Mouse (Mus musculus) limb, embryonic 14.5 days (tissue): Measurements from ENCODE around the gene 6430571L13Rik. TPM values are rescaled to one million over a fixed set of nuclear protein-coding genes. Genes with fewer than 3 reads are reported as not detected.

Experiments used
- ATAC-seq: fragments of 200-750 bp; cut with Nextera tagmentation; 2 replicates; pipeline ENCODE4 v1.8.0; 2017; ENCODE audit warnings: low read depth, moderate number of reproducible peaks, moderate TSS enrichment; ENCODE audit not compliant: low FRiP score
- DNase-seq: peaks from one replicate; pipeline ENCODE4 v3.0.0-alpha.2; 2015; ENCODE audit warnings: low spot score
- H3K27ac ChIP-seq: fragments of 300-500 bp; sonication (generic); replicated peaks from 2 replicates; pipeline ENCODE4 v1.5.1; 2014; ENCODE audit warnings: low read depth, mild to moderate bottlenecking, low read length, moderate library complexity, mixed read lengths
- H3K27me3 ChIP-seq: fragments of 300-500 bp; sonication (generic); 2 replicates; pipeline ENCODE4 v1.6.1; 2014; ENCODE audit warnings: low read length, mixed read lengths; ENCODE audit not compliant: control insufficient read depth, insufficient read depth
- H3K36me3 ChIP-seq: fragments of 300-500 bp; sonication (generic); 2 replicates; pipeline ENCODE4 v1.6.1; 2014; ENCODE audit warnings: mild to moderate bottlenecking, low read length, moderate library complexity, mixed read lengths; ENCODE audit not compliant: control insufficient read depth, insufficient read depth
- H3K4me1 ChIP-seq: fragments of 300-500 bp; sonication (generic); 2 replicates; pipeline ENCODE4 v1.6.1; 2014; ENCODE audit warnings: antibody characterized with exemption, low read length, mixed read lengths; ENCODE audit not compliant: control insufficient read depth, insufficient read depth
- H3K4me2 ChIP-seq: fragments of 300-500 bp; sonication (generic); replicated peaks from 2 replicates; pipeline ENCODE4 v1.6.1; 2014; ENCODE audit warnings: low read depth, mild to moderate bottlenecking, low read length, moderate library complexity; ENCODE audit not compliant: severe bottlenecking
- H3K4me3 ChIP-seq: fragments of 300-500 bp; sonication (generic); replicated peaks from 2 replicates; pipeline ENCODE4 v1.5.1; 2014; ENCODE audit warnings: low read length
- H3K9ac ChIP-seq: fragments of 300-500 bp; sonication (generic); 2 replicates; pipeline ENCODE4 v1.6.1; 2014; ENCODE audit warnings: mild to moderate bottlenecking, low read depth, low read length, moderate library complexity; ENCODE audit not compliant: severe bottlenecking
- H3K9me3 ChIP-seq: fragments of 300-500 bp; sonication (generic); 2 replicates; pipeline ENCODE4 v1.6.1; 2016; ENCODE audit warnings: low read length; ENCODE audit not compliant: control insufficient read depth
- POLR2A ChIP-seq: fragments of 200-500 bp; IDR thresholded peaks from 2 replicates; pipeline ENCODE4 v1.8.0; 2012; ENCODE audit warnings: inconsistent platforms, mild to moderate bottlenecking, moderate library complexity, borderline replicate concordance; ENCODE audit not compliant: insufficient read depth, insufficient read length; ENCODE audit errors: extremely low read depth
- WGBS: fragments of 180-500 bp; shearing (Covaris S2); extraction: QIAGEN DNeasy Blood & Tissue Kit; methylation state at CpG from one replicate; pipeline ENCODE4 v1.1.7; 2014; 5-methylcytosine and 5-hydroxymethylcytosine counted together
- polyA plus RNA-seq, 2 experiments: library from polyadenylated mRNA; depleted of rRNA in 1 of 2; stranded (reverse) in 1 of 2; unstranded in 1 of 2; fragments of >200 nt; fragmentation: Nextera tagmentation in 1 of 2; extraction: Ambion mirVana in 1 of 2; gene quantifications; 2 replicates each; pipeline versions ENCODE4 v1.2.1 to v1.2.3; 2012 to 2014

Gene 6430571L13Rik
- polyA plus RNA-seq, 2 experiments, result 0.56 to 1.0 TPM

DNA sequence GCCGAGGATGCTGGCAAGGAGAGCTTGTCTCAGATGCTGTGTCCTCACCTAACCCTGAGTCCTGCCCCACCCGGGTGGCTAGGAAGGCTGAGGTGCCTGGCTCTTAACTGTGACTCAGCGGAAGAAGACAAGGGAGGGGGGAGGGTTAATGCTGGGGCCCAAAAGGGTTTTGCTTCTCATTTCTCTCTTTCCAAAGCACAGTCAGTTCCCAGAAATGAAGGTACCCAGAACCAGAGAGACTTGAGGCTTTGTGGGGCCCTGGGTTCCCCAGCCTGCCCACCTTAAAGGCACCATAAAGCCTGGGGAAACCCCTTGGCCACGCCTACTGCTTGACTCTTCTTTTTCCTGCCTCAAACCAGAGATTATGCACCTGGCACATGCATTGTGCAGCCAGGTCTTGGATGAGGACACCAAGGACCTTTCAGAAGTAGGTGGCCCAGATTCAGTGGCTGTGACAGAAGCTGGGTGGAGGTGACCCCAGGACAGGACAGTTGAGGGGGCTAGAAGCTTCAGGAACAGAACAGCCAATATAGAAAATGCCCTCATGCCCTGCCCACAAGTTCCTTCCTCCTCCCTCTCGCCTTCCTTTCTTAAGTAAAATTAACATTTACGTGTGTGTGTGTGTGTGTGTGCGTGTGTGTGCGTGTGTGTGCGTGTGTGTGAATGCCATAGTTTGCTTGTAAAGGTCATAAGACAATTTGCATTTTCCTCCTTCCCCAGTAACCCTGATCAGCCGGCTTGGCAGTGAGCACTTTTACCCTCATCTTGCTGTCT, 27.4 kb upstream of the 6430571L13Rik start:
- Histone ChIP-seq H3K36me3 (no peaks in the 10 kb centered on the region), H3K27ac (no peak overlapping the region), H3K9ac (no peak overlapping the region), H3K9me3 (no peaks in the 10 kb centered on the region), H3K4me1 (no peaks in the 10 kb centered on the region), H3K27me3 (no peaks in the 10 kb centered on the region), H3K4me2 (no peak overlapping the region), H3K4me3 (no peak overlapping the region)
- ATAC-seq (no peak), DNase-seq (no peak)
- 65% methylated on average over 10 of the region's 10 CpGs for WGBS
- no peak for TF ChIP-seq POLR2A

DNA sequence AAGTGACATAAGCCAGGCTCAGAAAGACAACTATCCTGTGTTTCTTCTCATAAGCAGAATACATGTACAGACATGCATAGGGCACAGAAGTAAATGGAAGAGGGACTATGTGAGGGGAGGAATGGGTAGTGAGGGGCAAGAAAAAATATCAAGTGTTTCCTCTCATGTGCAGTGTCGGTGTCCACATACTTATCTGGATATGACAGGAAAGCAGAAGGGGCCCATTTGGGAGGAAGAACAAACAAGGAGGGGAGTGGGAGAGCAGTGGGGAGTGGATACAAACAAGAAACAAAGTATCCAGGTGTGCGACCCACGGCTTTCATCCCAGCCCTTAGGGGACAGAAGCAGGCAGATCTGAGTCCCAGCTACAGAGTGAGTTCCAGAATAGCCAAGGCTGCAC, 26.5 kb upstream of the 6430571L13Rik start:
- Histone ChIP-seq H3K9ac (no peak overlapping the region), H3K36me3 (no peaks in the 10 kb centered on the region), H3K27ac (no peak overlapping the region), H3K4me1 (no peaks in the 10 kb centered on the region), H3K4me3 (no peak overlapping the region), H3K9me3 (no peaks in the 10 kb centered on the region), H3K4me2 (no peak overlapping the region), H3K27me3 (no peaks in the 10 kb centered on the region)
- ATAC-seq (no peak), DNase-seq (no peak)
- WGBS, result 81% methylated on average over 3 of the region's 3 CpGs
- no peak for TF ChIP-seq POLR2A

GRCm38 (mm10) chr9:107315791-107316190, 24.6 kb upstream of the 6430571L13Rik start:
- Histone ChIP-seq H3K27ac (no peak overlapping the region), H3K4me1 (no peaks in the 10 kb centered on the region), H3K4me3 (no peak overlapping the region), H3K36me3 (no peaks in the 10 kb centered on the region), H3K4me2 (no peak overlapping the region), H3K27me3 (no peaks in the 10 kb centered on the region), H3K9me3 (no peaks in the 10 kb centered on the region), H3K9ac (no peak overlapping the region)
- DNase-seq (no peak), ATAC-seq (no peak)
- WGBS, result 71% methylated on average over 2 of the region's 2 CpGs
- no peak for TF ChIP-seq POLR2A

DNA sequence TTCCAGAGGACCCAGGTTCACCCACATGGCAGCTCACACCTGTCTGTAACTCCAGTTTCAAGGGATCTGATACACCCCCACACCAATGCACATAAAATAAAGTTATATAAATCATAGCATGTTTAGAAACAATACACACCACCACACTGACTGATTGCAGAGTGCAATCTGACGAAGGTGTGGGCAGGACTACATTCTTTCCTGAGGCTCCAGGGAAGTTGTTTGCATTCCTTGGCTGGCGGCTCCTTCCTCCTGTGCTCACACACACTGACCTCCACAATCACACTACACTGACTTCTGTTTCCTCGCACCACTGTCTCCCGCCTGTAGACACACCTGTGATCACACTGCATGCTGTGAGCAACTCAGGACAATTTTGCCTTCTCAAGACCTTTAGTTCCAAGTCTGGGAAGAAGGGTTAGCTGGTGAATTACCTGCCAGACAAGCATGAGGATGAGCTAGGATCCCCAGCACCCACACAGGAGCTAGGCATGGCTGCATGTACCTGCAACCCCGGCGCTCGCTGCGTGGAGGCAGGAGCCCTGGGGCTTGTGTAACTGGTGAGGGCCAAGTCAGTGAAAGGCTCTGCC, 17.8 kb upstream of the 6430571L13Rik start:
- DNase-seq (no peak), ATAC-seq (no peak)
- no peaks in the 10 kb centered on the region for H3K9me3 ChIP-seq
- no peak overlapping the region for H3K9ac ChIP-seq
- no peak overlapping the region for H3K4me2 ChIP-seq
- H3K4me3 ChIP-seq, result no peak overlapping the region
- no peak for TF ChIP-seq POLR2A
- 77% methylated on average over 8 of the region's 8 CpGs for WGBS
- no peak overlapping the region for H3K27ac ChIP-seq
- H3K27me3 ChIP-seq, result no peaks in the 10 kb centered on the region
- H3K4me1 ChIP-seq, result no peaks in the 10 kb centered on the region; the same call in 1 of the 2 replicates
- H3K36me3 ChIP-seq, result no peaks in the 10 kb centered on the region

DNA sequence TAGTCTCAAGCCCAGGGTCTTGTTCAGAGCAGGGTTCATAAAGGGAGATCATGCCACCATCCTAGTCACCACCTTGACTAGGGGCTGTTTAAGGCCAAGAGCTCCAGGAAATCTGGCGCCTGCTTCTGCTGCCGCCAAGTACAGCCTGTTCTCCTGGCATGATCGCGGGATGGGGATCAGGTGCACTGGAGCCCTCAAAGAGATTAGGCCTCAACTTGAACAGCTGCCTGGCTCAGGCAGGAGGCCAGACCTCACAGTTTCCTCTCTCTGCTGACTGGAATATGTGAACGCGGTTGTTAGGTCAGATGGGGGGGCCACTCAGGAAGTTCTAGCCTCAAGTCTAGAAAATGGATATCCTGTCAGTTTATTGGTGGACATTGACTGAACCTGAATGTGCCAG, 16.8 kb upstream of the 6430571L13Rik start:
- H3K9me3 ChIP-seq, result no peaks in the 10 kb centered on the region
- DNase-seq, result peak; percentile 44
- WGBS, result 55% methylated on average over 6 of the region's 6 CpGs

More for the DNA sequence above, 16.8 kb upstream of the 6430571L13Rik start:
- no peak for TF ChIP-seq POLR2A
- no peak for ATAC-seq
- Histone ChIP-seq H3K27ac (no peak overlapping the region), H3K4me1 (no peaks in the 10 kb centered on the region; the same call in 1 of the 2 replicates), H3K36me3 (no peaks in the 10 kb centered on the region), H3K4me3 (no peak overlapping the region), H3K4me2 (no peak overlapping the region), H3K27me3 (no peaks in the 10 kb centered on the region), H3K9ac (no peak overlapping the region)
